In genomic region chr3:130883928-130884327, GRCm38 (mm10) we compare ENCODE assay signal across 26 mouse cellular contexts.
DNase-seq lines count a peak whose midpoint lies in the region; ATAC-seq and TF ChIP-seq lines count a peak whose summit lies in the region.
"Had no signal": no experiment of that assay in that cellular context is flagged by ENCODE, and none has a peak within 500 bp of the region (broad histone marks: within the 10 kb centered on the region; RNA-seq: fewer than 3 reads in every experiment).

No protein-coding gene starts in this region.

- H3K4me3 ChIP-seq in lung, embryonic 14.5 days (ENCODE audit: low read depth, low read length): no peak overlapping the region
- H3K4me3 ChIP-seq in lung, postnatal 0 days (ENCODE audit: low read depth, low read length): no peak overlapping the region
- no peak overlapping the region for H3K4me3 ChIP-seq in lung, adult 2 months (replicated peaks; ENCODE audit: extremely low read depth, low read depth, low read length)
- H3K4me3 ChIP-seq: embryonic facial prominence, embryonic 10.5 days; embryonic facial prominence, embryonic 13.5 days; erythroblast, embryonic 14.5 days; forebrain, embryonic 12.5 days; forebrain, embryonic 15.5 days; gastrocnemius, adult 2 months; heart, adult 2 months; hindbrain, embryonic 12.5 days; hindbrain, embryonic 15.5 days had no signal

- H3K36me3 ChIP-seq in lung, embryonic 14.5 days (ENCODE audit: insufficient read depth): no peaks in the 10 kb centered on the region
- H3K36me3 ChIP-seq in lung, postnatal 0 days (ENCODE audit: insufficient read depth, low read length): no peaks in the 10 kb centered on the region
- H3K36me3 ChIP-seq: embryonic facial prominence, embryonic 10.5 days; embryonic facial prominence, embryonic 13.5 days; forebrain, embryonic 12.5 days; forebrain, embryonic 15.5 days; hindbrain, embryonic 12.5 days; hindbrain, embryonic 15.5 days had no signal

- DNase-seq in embryo, embryonic 10 days (ENCODE audit: low spot score): peak; percentile 44
- no peak for DNase-seq in embryo, embryonic 10.5 days (ENCODE audit: low spot score)
- peak; percentile 90 for DNase-seq in lung, embryonic 14.5 days
- DNase-seq in lung, postnatal 25 days (ENCODE audit: low spot score): no peak
- peak; percentile 35 for DNase-seq in lung, postnatal 0 days (ENCODE audit: low spot score)
- DNase-seq in lung, adult 2 months: no peak
- peak; percentile 39 for DNase-seq in hindlimb bud, embryonic 11.5 days (ENCODE audit: extremely low spot score, low read depth, low spot score)
- DNase-seq in gastrocnemius, postnatal 4 days (ENCODE audit: low spot score in 2 of 2): no peak
- DNase-seq: adrenal gland, adult 8-10 months; adrenal gland, postnatal 25 days; cerebellum, adult 18-20 months; cerebellum, adult 9-10 months; cerebellum, postnatal 14 days; embryo, embryonic 11 days; gastrocnemius, adult 2 months; gastrocnemius, postnatal 14 days; heart, adult 2 months had no signal

- peak; percentile 60; the same call in 1 of the 2 replicates for TF ChIP-seq EP300 in lung, postnatal 0 days (IDR thresholded peaks at IDR 0.05)

- TF ChIP-seq POLR2A in lung, adult 2 months (IDR thresholded peaks at IDR 0.05; ENCODE audit: borderline replicate concordance, extremely low read depth, low read depth, low read length): no peak

- H3K9me3 ChIP-seq in lung, embryonic 14.5 days (ENCODE audit: low read depth, low read length): peaks cover 5% of the 10 kb centered on the region; the same call in 1 of the 2 replicates
- no peaks in the 10 kb centered on the region for H3K9me3 ChIP-seq in lung, postnatal 0 days (ENCODE audit: low read length)
- H3K9me3 ChIP-seq: embryonic facial prominence, embryonic 10.5 days; forebrain, embryonic 15.5 days; hindbrain, embryonic 15.5 days had no signal

- H3K27me3 ChIP-seq in lung, embryonic 14.5 days (ENCODE audit: insufficient read depth, low read length): no peaks in the 10 kb centered on the region; the same call in 1 of the 2 replicates
- H3K27me3 ChIP-seq in lung, postnatal 0 days (replicated peaks; ENCODE audit: insufficient read depth, low read length): no peaks in the 10 kb centered on the region
- H3K27me3 ChIP-seq: embryonic facial prominence, embryonic 13.5 days; forebrain, embryonic 12.5 days; forebrain, embryonic 15.5 days; hindbrain, embryonic 12.5 days; hindbrain, embryonic 15.5 days had no signal

- peak; percentile 79 for ATAC-seq in lung, embryonic 14.5 days (ENCODE audit: insufficient read depth)
- peak; percentile 32 for ATAC-seq in lung, postnatal 0 days
- ATAC-seq: activated CD4-positive, CD25-positive, alpha-beta regulatory T cell, adult 4 months; forebrain, embryonic 15.5 days had no signal

- no peak overlapping the region for H3K4me2 ChIP-seq in lung, embryonic 14.5 days
- no peak overlapping the region for H3K4me2 ChIP-seq in lung, postnatal 0 days (replicated peaks; ENCODE audit: low read depth, low read length)
- H3K4me2 ChIP-seq: embryonic facial prominence, embryonic 13.5 days; forebrain, embryonic 12.5 days; forebrain, embryonic 15.5 days; heart, embryonic 11.5 days; hindbrain, embryonic 12.5 days; hindbrain, embryonic 15.5 days had no signal

- no peak for TF ChIP-seq CTCF in lung, embryonic 14.5 days (IDR thresholded peaks at IDR 0.05; ENCODE audit: low read depth)
- no peak for TF ChIP-seq CTCF in lung, postnatal 0 days (IDR thresholded peaks at IDR 0.05)
- no peak for TF ChIP-seq CTCF in lung, adult 2 months (IDR thresholded peaks at IDR 0.05; ENCODE audit: insufficient read depth, low read length)

- no peak overlapping the region for H3K9ac ChIP-seq in lung, embryonic 14.5 days
- H3K9ac ChIP-seq in lung, postnatal 0 days (replicated peaks; ENCODE audit: low read depth): no peak overlapping the region
- H3K9ac ChIP-seq: embryonic facial prominence, embryonic 13.5 days; forebrain, embryonic 12.5 days; forebrain, embryonic 15.5 days; hindbrain, embryonic 12.5 days; hindbrain, embryonic 15.5 days had no signal

- H3K4me1 ChIP-seq in lung, embryonic 14.5 days (ENCODE audit: insufficient read depth): peaks cover 5% of the 10 kb centered on the region
- no peaks in the 10 kb centered on the region for H3K4me1 ChIP-seq in lung, postnatal 0 days (ENCODE audit: insufficient read depth, low read depth, low read length)
- 0 out of 2 replicates have a peak, but pooled peaks cover 2% of the 10 kb centered on the region for H3K4me1 ChIP-seq in lung, adult 2 months (ENCODE audit: control insufficient read depth, insufficient read depth, low read length)
- H3K4me1 ChIP-seq: forebrain, embryonic 15.5 days; hindbrain, embryonic 12.5 days; hindbrain, embryonic 15.5 days had no signal

- WGBS in lung, embryonic 14.5 days: 25% methylated on average over 4 of the region's 4 CpGs
- 33% methylated on average over 4 of the region's 4 CpGs for WGBS in lung, postnatal 0 days
- 31% methylated on average over 4 of the region's 4 CpGs for WGBS in lung, adult 2 months

- H3K27ac ChIP-seq in lung, embryonic 14.5 days (ENCODE audit: low read depth): peak overlapping the region; percentile 76
- H3K27ac ChIP-seq in lung, postnatal 0 days (ENCODE audit: low read length): no peak overlapping the region
- H3K27ac ChIP-seq: embryonic facial prominence, embryonic 10.5 days; embryonic facial prominence, embryonic 13.5 days; forebrain, embryonic 12.5 days; forebrain, embryonic 15.5 days; gastrocnemius, adult 2 months; heart, adult 2 months; hindbrain, embryonic 12.5 days; hindbrain, embryonic 15.5 days had no signal

Comparison
In these comparisons a context has a peak if more than half of its experiments do, and no peak if none do; other contexts are left out.
1. DNase-seq: peak in embryo, embryonic 10 days (single experiment), lung, embryonic 14.5 days (single experiment), lung, postnatal 0 days (single experiment) and hindlimb bud, embryonic 11.5 days (single experiment); none in embryo, embryonic 10.5 days (single experiment), lung, postnatal 25 days (single experiment), lung, adult 2 months (single experiment) and gastrocnemius, postnatal 4 days (0 of 2).